Mouse (Mus musculus): ENCODE data around the gene Klhl35. TPM values are rescaled to one million over a fixed set of nuclear protein-coding genes. Genes with fewer than 3 reads are reported as not detected.

Gene Klhl35
- total and polyA plus RNA-seq, 3 experiments: 0.04 TPM; not detected in 2

DNA sequence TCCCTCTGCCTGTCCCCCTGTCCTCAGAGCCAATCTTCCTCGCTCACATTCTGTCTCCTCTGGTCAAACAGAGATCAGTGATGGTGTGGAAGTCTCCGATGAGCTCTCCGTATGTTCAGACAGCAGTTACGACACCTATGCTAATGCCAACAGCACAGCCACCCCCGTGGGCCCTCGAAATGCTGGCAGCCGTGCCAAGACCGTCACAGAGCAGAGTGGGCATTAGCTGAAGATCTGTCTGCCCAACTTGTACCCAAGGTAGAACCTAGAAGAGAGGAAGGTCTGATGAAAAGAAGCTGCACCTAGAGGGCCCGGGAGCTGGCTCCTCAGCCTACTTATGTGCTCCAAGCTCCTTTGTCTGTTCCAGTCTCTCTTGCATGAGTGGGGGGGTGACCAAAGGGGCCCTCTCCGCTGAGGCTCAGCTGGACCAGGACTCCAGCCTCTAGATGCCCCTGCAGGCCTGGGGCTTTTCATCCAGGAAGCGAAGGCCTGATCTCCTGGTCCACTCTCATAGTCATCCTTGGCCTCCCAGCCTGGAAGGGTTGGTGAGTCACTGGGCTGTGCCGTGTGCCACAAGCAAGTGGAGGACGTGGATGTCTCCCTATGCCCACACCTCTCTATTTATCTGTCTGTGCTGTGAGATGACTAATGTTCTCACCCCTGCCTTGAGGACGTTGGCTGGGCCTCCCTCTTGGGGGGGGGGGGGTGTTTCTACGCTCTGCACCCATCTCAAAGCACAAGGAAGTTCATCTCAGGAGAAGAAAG, 5.7 kb upstream of the Klhl35 start:
- no peaks in the 10 kb centered on the region for H3K4me1 ChIP-seq (ENCODE audit: control insufficient read depth in 1 of 2, insufficient read depth in 2 of 2, low read length in 2 of 2)
- H3K36me3 ChIP-seq (ENCODE audit: control insufficient read depth in 1 of 2, insufficient read depth in 2 of 2, low read length in 2 of 2): no peaks in the 10 kb centered on the region
- no peak for DNase-seq (ENCODE audit: low read depth, low spot score)
- H3K4me3 ChIP-seq (ENCODE audit: control insufficient read depth in 1 of 2, insufficient read depth in 1 of 2, low read depth in 2 of 2, low read length in 2 of 2): no peak overlapping the region
- H3K79me2 ChIP-seq (ENCODE audit: control insufficient read depth, insufficient read depth, low read length, poor library complexity): no peaks in the 10 kb centered on the region
- no peak for TF ChIP-seq HCFC1 (IDR thresholded peaks at IDR 0.05; ENCODE audit: low read depth, low read length)
- TF ChIP-seq ETS1 (IDR thresholded peaks at IDR 0.05; ENCODE audit: low read depth, low read length): no peak
- TF ChIP-seq NELFE (IDR thresholded peaks at IDR 0.05; ENCODE audit: low read depth, low read length): no peak
- no peak for TF ChIP-seq POLR2AphosphoS5 (IDR thresholded peaks at IDR 0.05; ENCODE audit: borderline replicate concordance, low read depth, low read length)
- no peak for TF ChIP-seq CTCF (IDR thresholded peaks at IDR 0.05 in 2 of 3, conservative IDR thresholded peaks at IDR 0.05 in 1 of 3; ENCODE audit: control insufficient read depth in 1 of 3, insufficient read depth in 1 of 3, low read depth in 2 of 3, low read length in 3 of 3, poor library complexity in 1 of 3, severe bottlenecking in 1 of 3)
- no peak for TF ChIP-seq BHLHE40 (IDR thresholded peaks at IDR 0.05; ENCODE audit: borderline replicate concordance, low read depth, low read length)
- TF ChIP-seq TCF12 (IDR thresholded peaks at IDR 0.05; ENCODE audit: low read depth, low read length): no peak
- no peak for TF ChIP-seq POLR2A (IDR thresholded peaks at IDR 0.05; ENCODE audit: control insufficient read depth in 1 of 2, insufficient read depth in 1 of 2, low read depth in 1 of 2, low read length in 2 of 2, poor library complexity in 1 of 2)
- no peak for TF ChIP-seq NRF1 (IDR thresholded peaks at IDR 0.05; ENCODE audit: insufficient read depth, low read depth, low read length, poor library complexity, severe bottlenecking)
- no peak for TF ChIP-seq MYB (IDR thresholded peaks at IDR 0.05; ENCODE audit: low read depth, low read length)
- no peak for TF ChIP-seq SIN3A (IDR thresholded peaks at IDR 0.05; ENCODE audit: low read length)
- TF ChIP-seq RCOR1 (IDR thresholded peaks at IDR 0.05; ENCODE audit: low read depth, low read length): no peak
- no peak for TF ChIP-seq ZC3H11A (IDR thresholded peaks at IDR 0.05; ENCODE audit: low read depth, low read length)
- no peak for TF ChIP-seq ZKSCAN1 (IDR thresholded peaks at IDR 0.05; ENCODE audit: low read depth, low read length)
- no peak for TF ChIP-seq GATA1 (IDR thresholded peaks at IDR 0.05; ENCODE audit: low read depth, low read length)
- no peak for TF ChIP-seq KAT2A (conservative IDR thresholded peaks at IDR 0.05; ENCODE audit: low read depth, low read length)
- no peak for TF ChIP-seq GABPA (IDR thresholded peaks at IDR 0.05; ENCODE audit: low read depth, low read length)
- H3K27ac ChIP-seq (ENCODE audit: control insufficient read depth, low read depth, low read length): no peak overlapping the region
- no peaks in the 10 kb centered on the region for H3K27me3 ChIP-seq (ENCODE audit: control insufficient read depth in 1 of 2, insufficient read depth in 2 of 2, low read length in 2 of 2)
- no peaks in the 10 kb centered on the region for H3K9me3 ChIP-seq (replicated peaks; ENCODE audit: insufficient read depth, low read length)
- no peak overlapping the region for H3K9ac ChIP-seq (ENCODE audit: control insufficient read depth, low read depth, low read length, poor library complexity, severe bottlenecking)

DNA sequence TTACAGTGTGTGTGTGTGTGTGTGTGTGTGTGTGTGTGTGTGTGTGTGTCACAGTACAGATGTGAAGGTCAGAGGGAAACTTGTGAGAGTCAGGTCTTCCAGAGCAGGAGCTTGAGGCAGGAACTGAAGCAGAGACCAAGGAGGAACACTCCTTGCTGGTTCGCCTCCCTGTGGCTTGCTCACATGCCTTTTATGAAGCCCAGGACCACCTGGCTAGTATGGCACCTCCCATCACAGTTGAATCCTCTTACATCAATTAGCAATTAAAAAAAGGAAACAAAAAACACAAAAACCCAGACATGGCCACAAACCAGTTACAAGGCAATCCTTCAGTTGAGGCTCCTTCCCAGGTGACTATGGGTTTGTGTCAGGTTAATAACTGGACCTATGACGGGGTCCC, 2.7 kb upstream of the Klhl35 start:
- no peak for TF ChIP-seq JUND (IDR thresholded peaks at IDR 0.05; ENCODE audit: low read depth, low read length)
- TF ChIP-seq ZKSCAN1 (IDR thresholded peaks at IDR 0.05; ENCODE audit: low read depth, low read length): no peak
- no peak for TF ChIP-seq UBTF (IDR thresholded peaks at IDR 0.05; ENCODE audit: borderline replicate concordance, insufficient read depth, low read depth, low read length)
- TF ChIP-seq TAL1 (IDR thresholded peaks at IDR 0.05; ENCODE audit: low read length): no peak
- no peak for TF ChIP-seq NELFE (IDR thresholded peaks at IDR 0.05; ENCODE audit: low read depth, low read length)
- TF ChIP-seq ZC3H11A (IDR thresholded peaks at IDR 0.05; ENCODE audit: low read depth, low read length): no peak
- no peak for TF ChIP-seq MXI1 (IDR thresholded peaks at IDR 0.05; ENCODE audit: low read depth, low read length)
- DNase-seq (ENCODE audit: low read depth, low spot score): no peak
- Histone ChIP-seq H3K9ac (ENCODE audit: control insufficient read depth, low read depth, low read length, poor library complexity, severe bottlenecking) (no peak overlapping the region), H3K4me3 (ENCODE audit: control insufficient read depth in 1 of 2, insufficient read depth in 1 of 2, low read depth in 2 of 2, low read length in 2 of 2) (no peak overlapping the region), H3K9me3 (replicated peaks; ENCODE audit: insufficient read depth, low read length) (no peaks in the 10 kb centered on the region), H3K36me3 (ENCODE audit: control insufficient read depth in 1 of 2, insufficient read depth in 2 of 2, low read length in 2 of 2) (no peaks in the 10 kb centered on the region), H3K27ac (ENCODE audit: control insufficient read depth, low read depth, low read length) (no peak overlapping the region), H3K27me3 (ENCODE audit: control insufficient read depth in 1 of 2, insufficient read depth in 2 of 2, low read length in 2 of 2) (no peaks in the 10 kb centered on the region), H3K4me1 (ENCODE audit: control insufficient read depth in 1 of 2, insufficient read depth in 2 of 2, low read length in 2 of 2) (no peaks in the 10 kb centered on the region), H3K79me2 (ENCODE audit: control insufficient read depth, insufficient read depth, low read length, poor library complexity) (no peaks in the 10 kb centered on the region)
